Mouse (Mus musculus) liver, adult 2 months (tissue): ENCODE measurements around the gene Eif3l.

Experiments
- CTCF ChIP-seq: fragments of 200-500 bp; IDR thresholded peaks from 2 replicates; pipeline ENCODE4 v1.5.1; 2011; ENCODE audit warnings: low read depth, low read length, control low read depth
- POLR2A ChIP-seq: fragments of 200-500 bp; IDR thresholded peaks from 2 replicates; pipeline ENCODE4 v1.6.1; 2011; ENCODE audit warnings: low read length, control low read depth; ENCODE audit not compliant: insufficient read depth; ENCODE audit errors: extremely low read depth

- no peak for TF ChIP-seq CTCF
- TF ChIP-seq POLR2A, result no peak
Measured at GRCm38 (mm10) chr15:79099456-79099855, 24.5 kb downstream of the Eif3l start.
